Mouse (Mus musculus) ovary, postnatal 36 days (tissue): ENCODE measurements at regions not wholly inside any gene's neighbourhood (a gene's known extent, or its start where the extent isn't known, plus 50 kb on each side); places are given as distances from the start of the nearest gene placed in this dataset.

Experiments used
- DNase-seq: peaks from one replicate; pipeline ENCODE4 v3.0.0; 2022; ENCODE audit warnings: low spot score, mixed read lengths

DNA sequence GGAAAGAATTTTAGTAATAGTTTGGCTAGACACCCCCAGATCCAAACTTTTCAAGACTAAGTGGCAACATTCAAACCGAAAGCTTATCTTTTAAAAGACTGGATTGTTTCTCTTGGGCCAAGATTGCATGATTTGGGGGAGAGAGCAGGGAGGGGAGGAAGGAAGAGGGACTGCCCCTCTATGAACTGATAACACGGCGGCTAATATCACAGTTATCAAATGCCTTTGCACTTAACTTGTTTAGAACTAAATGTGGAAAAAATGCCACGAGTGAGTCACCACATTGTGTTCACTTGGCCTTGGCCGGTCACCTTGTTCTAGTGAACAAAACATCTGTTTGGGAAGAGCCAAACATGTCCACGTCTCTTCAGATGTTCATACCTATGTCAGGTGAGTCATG lies 92.3 kb downstream of the Tes start:
- no peak for DNase-seq

DNA sequence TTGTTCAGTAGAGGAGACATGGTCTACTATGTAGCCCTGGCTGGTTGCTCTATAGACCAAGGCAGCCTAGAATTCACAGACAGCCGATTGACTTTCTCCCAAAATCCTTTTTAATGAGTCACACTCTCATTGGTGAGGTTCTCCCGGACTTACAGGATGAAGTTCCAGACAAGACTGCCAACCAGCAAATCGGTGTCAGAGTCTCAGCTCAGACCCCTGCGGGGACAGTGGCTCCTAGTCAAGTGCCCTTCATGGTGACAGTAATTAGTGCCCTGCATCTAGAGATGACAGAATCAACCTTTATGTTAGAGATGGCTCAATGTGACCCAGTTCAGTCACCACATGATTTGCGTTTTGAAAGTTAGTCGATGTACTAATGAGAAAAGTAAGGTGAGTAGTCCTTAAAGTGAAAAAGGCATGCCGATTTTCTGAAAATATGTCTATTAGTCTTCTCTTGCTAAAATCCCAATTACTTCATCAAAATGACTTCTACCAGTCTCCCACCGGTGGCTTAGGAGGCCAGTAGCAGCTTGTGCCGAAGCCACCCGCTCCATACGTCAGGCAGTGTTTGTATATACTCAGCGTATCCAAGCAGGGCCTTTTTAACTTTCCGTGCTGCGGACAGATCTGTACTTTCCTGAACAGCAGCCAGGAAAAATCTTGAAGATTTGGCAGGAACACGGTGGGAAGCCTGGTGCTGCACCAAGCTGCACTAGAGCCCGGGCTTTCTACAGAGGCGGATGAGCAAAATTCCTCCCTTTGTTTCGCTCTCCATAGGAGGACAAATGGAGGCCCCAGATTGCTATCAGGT lies 105.2 kb downstream of the Tes start:
- peak; percentile 33 for DNase-seq

DNA sequence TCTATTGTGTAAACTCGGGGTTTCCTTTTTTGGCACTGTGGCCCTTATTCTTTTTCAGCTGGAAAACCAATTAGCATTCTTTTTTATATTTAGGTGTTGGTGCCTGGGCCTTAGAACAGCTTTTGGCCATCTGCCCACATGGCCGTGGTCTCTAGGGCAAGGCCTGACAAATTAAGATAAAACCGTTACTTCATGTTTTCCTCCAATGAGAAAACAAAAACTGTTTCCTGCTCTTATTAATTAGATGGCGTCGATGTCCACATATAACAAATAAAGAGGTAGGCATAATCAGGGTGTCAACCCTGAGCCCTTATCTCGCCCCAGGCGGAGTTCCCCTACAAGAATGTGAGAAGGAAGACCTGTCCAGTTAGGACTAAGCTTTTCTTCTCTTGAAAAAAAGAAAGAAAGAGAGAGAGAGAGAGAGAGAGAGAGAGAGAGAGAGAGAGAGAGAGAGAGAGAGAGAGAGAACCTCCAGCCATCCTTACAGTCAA lies 105.9 kb downstream of the Tes start:
- DNase-seq = peak; percentile 54

DNA sequence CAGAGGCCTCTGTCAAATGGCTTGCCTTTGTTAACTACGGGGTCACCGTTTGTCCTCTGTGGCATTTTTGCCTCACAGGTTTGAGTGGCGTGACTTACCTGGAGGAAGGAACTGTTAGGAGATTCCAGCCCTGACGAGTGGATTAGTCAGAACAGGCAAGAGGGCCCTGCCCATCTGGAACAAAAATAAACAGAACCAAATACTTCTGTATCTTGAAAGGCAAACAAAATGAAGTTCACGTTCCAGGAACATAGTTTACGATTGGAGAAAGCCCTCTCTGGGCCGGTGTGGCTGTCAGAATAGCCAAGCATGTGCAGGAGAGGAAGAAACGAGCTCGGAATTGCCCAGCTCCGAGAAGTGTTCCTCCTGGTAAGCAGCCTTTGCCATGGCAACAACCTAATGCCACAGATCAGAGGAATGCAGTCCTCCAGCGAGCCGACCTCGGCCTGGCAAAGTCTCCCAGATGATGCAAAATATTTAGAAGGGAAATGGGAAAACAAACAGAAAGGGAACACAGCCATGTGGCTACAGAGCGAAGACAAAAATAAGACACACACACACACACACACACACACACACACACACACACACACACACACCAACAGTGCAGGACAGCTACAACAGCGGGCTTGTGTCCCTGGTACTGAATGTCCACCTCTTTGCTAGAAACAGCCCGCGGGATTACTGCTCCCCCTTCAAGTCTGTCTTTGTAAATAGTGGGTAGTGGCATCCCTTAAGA lies 106.5 kb downstream of the Tes start:
- DNase-seq = peak; percentile 58

DNA sequence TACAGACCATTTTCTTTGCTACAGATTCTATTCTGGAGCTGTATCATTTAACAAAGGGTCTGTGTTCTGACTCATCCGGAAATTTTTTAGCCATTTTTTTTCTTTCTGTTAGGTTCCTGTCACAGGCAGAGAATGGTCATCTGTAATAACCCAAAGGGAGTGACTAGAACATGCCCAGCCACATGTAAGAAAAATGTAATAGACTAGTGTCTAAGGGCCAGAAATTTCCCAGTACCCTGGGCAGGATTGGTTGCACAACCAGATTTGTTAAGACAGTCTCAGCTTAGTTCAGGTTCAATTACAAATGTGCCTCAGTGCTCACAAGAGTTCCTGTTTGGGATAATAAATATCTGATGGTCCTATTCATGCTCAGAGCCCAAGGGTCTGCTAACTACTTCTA lies 107.1 kb downstream of the Tes start:
- DNase-seq = no peak

DNA sequence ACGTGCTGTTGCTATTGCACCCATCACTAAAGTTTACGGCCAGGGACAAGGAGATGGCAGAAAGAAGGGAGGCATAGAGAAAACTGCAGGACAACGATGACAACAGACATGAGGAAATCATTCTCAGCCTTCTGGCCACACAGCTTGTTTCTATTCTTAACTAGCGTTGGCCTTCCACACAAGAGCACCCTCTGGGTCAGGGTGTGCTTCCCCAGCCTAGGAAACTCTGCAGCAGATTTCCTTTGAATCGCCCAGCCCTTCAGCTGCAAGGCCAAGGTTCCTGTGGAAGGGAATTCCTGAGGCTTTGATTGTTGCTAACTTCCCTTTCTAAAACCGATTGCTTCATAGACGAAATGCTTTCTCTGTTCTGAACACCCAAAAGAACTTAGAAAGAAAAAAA lies 103.8 kb upstream of the Cav2 start:
- peak; percentile 53 for DNase-seq

DNA sequence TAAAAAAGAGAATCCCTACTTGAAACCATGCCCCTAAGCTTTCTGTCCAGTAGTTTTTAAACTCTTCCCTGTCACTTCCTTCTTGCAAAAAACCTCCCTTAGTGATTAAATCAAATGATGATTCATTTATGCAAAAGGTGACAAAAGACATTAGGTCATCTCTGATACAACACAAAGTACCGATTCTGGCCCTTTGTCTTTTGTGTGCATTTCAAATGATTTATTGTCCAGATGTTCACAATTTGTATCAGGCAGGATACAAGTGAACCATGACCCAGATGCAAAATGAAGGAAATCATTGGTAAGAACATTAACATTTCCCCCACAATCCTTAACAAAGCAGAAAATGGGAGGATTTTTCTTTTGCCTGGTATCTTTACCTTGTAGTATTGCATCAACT lies 101.5 kb upstream of the Cav2 start:
- no peak for DNase-seq

DNA sequence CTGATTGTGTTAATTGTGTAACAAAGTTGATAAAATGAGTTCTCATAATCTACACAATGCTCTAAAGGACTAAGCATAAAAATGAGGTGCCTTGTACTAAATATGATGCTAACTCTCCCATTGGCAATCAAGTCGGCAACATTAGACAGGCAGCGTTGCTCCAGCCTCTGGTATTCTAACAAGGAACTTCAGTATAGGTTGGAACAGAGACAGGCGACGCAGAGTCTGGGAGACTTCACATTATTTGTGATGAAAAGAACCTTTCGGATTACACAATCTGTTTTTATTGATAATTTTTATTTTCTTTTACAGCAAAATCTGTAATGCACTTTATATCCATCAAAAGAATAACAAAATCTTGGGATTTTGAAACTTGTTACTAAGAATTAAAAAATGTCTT lies 94.4 kb upstream of the Cav2 start:
- DNase-seq = no peak

DNA sequence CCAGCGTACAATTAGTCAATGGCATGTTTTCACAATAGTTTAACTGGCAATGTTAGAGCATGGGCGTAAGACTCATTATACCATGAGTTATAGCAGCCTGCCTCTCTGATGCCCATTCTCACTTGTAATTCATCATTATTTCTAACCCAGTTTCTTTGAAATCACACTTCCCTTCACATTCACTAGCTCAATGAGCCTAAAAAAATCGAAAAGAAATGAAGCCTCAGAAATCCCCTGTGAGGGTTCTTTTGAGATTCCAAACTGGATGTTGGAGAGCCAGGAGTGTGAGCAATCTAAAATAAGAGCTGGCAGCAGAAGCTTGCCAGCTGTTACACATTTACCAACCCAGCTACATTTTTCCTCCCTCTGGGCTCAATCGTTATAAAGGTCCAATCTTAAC lies 93.9 kb upstream of the Cav2 start:
- DNase-seq = no peak

DNA sequence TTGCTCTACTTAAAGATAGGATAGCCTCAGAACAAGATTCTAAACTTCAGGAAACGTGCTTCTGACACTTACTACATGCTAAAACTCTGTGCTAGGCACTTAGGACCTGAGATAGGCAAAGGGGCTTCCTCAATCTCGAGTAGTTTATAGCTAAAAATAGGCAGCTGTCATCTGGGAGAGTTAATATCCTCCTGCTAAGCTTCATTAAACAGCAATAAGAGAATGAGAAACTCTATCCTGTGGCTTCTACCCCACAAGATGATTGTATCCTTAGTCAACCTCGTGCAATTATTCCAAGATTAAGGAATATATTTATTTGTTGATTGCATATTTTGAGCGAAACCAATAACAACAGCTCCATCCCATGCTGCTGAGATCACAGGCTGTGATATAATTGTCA lies 85.4 kb upstream of the Cav2 start:
- DNase-seq = no peak

DNA sequence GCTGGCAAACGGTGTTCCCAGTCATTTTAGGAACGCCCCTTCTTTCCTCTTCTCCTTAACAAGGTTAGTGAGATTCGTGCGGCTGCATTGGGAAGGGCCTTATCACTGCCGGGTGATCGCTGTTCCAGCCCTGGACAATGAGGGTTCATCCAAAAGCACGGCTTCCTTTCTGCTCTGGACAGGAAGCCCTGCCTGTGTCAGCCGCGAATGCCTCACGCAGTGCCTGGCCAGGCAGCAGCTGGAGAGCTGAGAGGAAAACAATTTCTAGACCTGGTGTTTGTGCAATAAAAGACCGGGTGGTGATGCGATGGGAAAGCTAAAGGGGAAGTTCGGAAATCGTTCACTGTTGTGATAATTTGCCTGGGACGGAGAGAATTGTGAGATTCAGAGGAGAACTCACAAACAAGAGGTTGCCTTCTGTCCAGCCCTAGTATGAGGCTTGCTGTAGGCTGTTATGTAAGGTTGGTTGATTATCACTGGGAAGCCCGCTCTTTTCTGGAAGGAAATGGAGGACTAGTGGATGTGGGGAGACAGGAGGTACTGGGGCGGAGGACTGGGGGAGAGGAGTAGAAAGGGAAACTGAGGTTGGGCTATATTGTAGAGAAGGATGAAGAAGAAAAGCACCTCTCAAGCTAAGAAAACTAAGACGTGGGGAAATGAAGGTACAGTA lies 83.1 kb upstream of the Cav2 start:
- DNase-seq = peak; percentile 34

DNA sequence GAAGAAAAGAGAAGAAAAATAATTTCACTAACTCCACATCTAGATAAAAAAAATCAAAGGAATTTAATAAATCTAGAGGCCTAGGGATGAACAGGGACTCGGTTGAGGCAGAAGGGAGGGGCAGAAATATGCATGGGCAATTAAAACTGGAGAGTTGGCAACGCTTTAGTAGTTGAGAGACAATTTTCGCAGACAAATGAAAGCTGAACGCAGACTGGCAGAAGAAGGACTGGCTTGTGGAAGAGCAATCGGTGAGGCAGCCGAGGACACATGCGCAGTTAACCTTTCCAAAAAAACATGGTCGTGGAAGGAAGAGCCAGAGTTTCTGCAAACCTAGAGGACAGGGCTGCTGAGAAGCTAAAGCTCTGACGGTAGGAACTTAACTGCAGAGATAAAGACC lies 82.1 kb upstream of the Cav2 start:
- no peak for DNase-seq

DNA sequence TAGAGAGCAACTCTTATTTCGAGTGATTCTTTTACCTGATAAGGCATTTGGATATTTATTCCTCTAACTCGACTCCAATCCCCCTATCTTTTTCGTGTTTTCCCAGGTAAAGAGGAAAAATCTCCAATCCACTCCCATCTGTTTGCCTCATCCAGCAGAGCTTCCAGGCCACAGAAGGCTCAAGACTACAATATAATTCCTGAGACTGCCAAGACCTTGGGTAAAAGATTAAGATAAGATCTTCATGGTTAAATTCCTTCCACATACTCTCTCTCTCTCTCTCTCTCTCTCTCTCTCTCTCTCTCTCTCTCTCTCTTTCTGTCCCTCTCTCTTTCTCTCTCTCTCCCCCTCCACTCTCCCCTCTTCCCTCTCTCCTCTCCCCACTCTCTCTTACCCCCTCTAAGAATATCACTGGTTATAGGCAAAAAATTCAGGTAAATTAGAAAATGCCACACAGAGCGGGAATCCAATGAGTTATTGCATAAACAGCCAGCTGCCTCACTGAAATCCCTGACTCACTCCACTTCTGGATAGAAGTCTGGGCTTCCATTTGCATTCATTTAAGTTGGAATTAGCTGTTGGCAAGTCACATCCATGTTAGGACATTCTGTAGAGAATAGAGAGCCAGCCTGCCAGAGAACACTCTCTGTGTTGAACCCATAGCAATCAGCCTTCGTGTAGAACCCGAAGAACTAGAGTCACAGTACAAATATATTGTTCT lies 78.9 kb upstream of the Cav2 start:
- no peak for DNase-seq

DNA sequence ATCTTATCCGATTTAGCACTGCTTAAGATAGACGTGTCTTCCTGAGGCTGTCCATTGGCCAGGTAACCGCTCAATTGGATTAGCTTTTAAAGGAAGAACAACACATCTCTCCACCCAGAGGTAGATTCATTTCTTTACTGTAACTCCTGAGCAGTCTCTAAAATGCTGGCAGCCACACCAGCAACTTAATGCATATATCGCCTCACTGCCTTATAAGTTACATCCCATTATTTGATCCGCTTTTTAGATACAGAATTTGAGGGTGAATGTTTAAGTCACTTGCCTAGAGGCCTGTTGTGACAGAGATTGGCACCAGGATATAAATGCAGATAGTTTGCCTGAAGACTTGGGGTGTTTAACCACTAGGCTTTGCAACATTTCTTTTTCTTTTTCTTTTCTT lies 77.7 kb upstream of the Cav2 start:
- DNase-seq = no peak

DNA sequence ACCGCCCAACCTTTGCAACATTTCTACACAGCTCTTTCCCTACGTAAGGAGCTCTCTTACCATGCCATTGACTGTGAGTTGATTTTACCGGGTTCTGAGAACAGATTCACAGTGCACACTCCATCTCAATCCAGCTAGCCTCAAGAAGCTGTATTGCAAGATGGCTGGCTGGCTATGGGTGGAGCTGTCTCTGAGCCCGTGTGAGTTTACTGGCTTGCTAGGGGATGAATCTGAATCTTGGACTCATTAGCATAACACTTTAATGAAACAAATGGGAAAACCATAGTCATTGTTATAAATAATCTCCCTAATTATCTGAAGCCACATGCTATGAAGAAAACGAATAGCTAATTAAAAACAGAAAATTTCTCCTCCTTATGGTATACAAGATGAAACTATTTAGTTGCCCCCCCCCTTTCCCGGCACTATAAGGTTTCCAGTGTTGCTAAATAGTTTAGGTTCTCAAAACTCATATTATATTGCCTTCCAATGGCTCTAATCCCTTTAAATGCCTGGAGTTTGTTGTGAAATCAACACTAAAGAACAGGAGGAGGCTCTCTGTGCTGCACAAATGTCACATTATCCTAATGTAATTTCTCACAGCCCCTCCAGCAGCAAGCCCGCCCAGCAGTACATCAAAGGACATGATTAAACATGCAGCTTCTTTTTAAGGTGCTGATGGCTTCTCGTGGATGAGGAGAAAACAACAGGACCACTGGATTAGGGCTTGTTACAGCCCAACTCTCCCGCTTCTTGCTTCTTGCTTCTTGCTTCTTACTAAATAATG lies 76.9 kb upstream of the Cav2 start:
- DNase-seq = no peak

DNA sequence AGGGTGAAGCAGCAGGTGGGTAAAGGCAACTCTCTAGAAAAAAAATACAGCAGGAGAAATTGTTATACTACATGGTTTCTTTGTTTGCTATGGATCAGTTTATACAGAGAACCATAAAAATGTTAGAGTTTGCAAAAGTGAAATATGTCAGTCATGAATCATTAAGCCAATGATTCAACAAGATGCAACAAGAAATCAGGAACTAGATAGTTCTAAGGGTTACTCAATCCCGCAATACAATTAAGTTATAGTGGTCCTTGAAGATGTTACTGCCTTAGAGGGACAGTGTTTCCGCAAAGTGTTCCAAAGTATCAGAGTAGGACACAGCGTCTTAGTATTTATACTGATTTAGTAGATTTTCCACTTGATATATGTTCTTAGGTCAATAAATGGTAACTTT lies 74.1 kb upstream of the Cav2 start:
- no peak for DNase-seq

DNA sequence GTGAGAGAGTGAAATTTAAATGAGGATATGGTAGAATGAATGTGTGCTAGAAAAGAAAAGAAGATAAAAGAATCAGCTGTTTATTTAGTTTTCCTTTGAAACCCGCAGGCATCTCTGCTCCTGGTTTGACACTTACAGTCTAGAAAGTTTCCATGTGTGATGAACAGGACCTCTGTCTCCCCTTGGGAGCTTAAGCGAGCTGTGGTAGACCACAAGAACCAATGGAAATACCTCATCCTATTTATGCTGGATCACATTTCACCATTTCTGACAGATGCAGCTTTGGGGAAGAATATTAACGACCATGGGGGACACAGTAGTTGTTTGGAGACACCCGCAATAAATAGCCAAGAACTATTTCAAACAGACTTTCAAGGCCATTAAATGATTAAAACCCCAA lies 71.2 kb upstream of the Cav2 start:
- DNase-seq = no peak

DNA sequence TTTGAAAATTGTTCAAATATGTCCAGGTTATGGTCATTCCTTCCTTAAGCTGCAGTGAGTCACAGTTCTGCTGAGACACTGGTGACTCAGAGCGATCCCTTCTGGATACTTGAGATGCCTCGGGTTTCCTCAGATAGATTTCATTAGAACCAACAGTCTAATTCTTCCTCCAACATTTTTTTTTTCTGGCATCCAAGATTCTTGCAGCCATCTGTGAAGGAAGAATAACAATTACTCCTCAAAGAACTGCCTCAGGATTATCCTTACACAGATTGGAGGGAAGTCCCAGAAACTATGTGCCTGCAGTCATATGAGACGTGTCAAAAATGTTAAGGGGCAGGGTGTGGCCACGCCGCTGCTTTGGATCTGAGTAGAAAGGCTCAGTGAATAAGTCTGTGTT lies 69.6 kb upstream of the Cav2 start:
- DNase-seq = no peak

DNA sequence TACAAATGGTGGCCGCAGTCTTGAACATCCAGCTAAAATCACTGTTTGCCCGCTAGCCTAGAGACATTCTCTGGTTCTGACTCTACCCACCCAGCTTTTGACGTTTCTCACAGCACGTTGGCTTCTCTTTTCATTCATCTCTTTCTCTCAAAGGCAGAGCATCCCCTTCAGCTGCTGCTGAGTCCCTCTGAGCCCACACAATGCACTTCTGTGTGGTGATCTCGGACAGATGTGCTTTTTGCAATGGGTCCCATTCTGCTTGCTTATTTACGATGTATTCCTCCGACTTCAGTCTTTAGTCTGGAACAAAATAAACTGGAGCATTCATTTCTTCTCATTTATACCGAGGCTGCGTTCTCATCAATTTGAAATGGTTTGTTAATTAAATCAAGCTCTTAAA lies 66.2 kb upstream of the Cav2 start:
- no peak for DNase-seq

DNA sequence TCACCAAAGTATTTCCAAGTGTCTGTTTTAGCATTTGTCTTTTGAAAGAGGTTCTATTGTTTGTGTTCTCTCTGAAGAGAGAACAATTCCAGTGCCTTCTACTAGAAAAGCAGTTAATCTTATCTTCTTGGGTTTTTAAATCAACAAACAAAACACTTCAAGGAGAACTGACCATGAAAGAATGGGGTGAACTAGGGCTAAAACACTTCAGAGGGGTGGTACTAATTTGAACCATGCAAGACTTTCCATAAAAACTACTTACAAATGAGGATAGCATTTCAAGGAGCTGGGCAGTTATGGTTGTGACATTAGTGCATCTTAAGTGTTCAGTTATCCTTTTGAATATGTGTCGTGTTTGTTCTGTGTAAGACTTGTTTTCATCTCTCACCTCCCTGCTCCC lies 64.5 kb upstream of the Cav2 start:
- DNase-seq = no peak

DNA sequence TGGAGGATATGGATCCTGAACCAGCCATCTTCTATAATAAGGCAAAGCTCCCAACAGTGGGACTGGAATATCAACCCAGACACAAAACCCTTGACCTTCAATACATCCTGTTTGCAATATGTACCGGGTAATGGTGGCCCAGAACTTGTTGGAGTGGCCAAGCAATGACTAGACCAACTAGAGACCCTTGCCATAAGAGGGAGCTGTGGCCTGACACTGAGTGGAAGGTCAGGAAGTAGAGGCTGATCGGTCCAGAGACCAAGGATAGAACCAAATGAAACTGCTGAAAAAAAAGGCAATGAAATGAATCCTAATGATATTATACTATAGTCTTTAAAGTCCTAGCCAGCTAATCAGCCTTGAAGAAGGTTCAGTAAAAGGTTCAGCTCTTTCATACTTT lies 57.2 kb upstream of the Cav2 start:
- DNase-seq = no peak

DNA sequence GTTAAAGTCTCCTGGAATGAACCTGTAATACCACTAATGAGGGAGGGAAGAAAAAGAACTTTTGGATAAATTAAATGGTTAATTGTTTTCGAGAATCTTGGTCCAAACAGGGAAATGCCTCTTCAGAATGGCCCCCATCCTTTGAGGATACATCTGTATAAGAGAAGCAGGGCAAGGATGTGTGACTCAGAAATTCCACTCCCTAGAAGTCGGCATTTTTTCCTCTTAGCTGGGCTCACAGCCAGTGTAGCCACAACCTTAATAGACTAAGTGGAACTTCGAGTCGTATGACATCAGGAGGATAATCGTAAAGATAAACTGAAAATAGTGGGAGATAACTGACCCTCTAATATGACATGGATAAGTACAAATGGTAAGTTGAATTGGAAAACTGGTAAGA lies 56.1 kb upstream of the Cav2 start:
- DNase-seq = no peak
